Mouse (Mus musculus) neural tube, embryonic 10.5 days (tissue): ENCODE data around the gene Gm31571.
"Not testable (repeated sequence)": the region's sequence is repeated elsewhere in the genome, so short reads cannot be mapped to it uniquely, and the experiment has no call there.

Experiments
- DNase-seq: peaks from one replicate; pipeline ENCODE4 v3.0.0-alpha.2; 2017; ENCODE audit warnings: low spot score; ENCODE audit errors: extremely low spot score

Gene Gm31571

GRCm38 (mm10) chrY:22051253-22051652 is at the start of gene Gm31571:
TSS of gene Gm31571 (minus strand) at chrY:22051353.
- DNase-seq: not testable (repeated sequence)
